Mouse (Mus musculus) cerebellum, adult 18-20 months (tissue): ENCODE measurements at regions not wholly inside any gene's neighbourhood (a gene's known extent, or its start where the extent isn't known, plus 50 kb on each side); places are given as distances from the start of the nearest gene placed in this dataset.

ENCODE experiments used
- DNase-seq, 2 experiments: peaks; one replicate each; pipeline ENCODE4 v3.0.0; 2021

DNA sequence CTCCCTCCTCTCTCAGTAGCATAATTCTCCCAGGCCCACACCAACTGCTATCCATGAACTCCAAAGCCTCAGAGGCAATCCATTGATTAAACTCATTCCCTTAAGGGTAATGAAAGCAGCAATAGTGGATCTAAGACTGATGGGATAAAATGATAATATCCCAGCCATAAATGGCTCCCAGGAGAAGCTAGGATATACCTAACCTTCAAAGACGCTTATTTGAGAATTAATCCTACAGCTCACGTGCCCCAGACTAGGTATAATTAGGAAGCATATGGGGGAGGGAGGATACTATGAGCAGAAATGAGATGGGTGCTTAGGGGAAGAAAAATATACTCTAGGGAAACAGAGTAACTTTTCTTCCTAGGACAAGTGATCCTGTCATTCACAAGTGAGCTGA lies 52.8 kb upstream of the Rnf32 start:
- no peak for DNase-seq

DNA sequence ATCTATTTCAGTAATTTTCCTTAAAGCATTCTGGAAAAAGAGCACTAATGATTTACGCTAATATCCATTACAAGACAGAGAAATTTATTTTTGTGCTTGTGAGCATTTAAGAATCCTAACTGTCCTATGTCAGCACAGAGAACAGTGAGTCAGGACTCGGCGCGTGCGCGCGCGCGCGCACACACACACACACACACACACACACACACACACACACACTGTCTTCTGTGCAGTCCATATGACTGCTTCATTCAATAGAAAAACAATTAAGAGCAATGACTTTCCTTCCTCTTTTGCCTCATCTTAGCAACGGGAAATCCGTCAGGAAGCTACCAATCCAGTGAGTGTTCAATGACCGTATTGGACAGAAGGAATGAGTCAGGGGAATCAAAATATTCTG lies 53.3 kb upstream of the Rnf32 start:
- DNase-seq: no peak

DNA sequence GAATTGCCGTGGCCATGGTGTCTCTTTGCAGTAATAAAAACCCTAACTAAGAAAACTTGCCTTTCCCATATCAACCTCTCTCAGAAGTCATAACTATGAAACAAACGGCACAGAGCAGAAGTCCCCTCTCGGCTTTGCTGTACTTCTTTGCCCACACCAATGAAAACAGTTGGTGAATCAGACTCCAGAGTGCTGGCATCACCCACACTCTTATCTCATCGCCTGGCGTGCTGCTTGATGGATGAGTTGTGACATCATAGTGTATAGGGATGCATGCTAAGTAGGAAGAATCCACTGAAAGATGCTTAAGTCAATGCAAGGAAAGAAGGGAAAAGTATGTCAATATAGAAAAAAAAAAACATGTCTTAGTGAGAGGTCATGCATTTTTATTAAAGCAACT lies 58.3 kb upstream of the Rnf32 start:
- no peak for DNase-seq

DNA sequence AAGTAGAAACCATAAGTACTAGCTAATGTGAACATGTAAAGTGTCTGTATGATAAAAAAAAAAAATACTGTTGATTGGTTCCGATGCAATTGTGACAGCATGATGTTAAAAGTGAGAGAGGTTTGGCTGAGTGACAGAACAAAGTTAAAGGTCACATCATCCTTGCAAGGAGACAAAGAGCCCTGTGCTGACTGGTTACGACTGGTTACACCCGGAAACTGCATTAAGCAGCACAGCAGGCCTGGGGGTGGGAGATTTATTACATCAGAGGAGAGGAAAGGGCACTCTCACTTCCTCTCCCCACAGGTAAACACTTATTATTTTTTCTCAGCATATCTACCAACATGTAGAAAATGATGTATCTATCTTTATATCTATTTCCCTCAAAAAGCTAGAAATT lies 63.5 kb upstream of the Rnf32 start:
- no peak for DNase-seq

DNA sequence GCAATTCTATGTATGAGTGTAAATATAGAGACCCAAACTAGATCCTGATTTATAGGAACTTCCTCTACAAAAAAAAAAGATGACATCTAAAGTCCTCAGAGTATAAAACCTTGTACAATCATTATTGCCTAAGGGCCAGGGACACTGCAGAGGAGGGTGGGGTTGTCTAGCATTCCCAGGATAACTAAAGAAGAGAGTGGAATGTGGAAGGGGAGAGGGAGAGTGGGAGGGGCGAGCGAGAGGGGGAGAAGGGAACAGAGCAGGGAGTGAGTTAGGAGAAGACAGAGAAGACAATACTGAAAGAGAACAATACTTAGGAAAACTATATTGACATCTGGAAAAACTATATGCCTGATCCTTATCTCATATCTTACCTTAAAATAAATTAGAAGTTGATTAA lies 64.0 kb upstream of the Rnf32 start:
- no peak for DNase-seq

DNA sequence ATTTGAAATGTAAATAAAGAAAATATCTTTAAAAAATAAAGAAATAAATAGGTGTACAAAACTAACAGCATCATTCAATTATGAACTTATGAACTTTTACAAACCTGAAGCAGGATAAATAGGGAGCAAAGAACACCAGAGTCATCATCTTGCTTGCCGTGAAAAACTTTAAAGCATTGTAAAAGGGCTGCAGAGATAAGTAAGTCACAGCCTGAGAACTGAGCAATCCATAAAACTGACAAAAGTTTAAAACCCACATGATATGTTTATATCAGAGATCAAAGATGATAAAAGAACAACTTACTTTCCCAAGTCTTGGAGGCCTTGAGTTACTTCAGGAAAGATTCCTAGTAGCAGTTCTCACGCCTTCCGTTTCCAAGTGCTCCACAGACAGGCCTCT lies 66.1 kb upstream of the Rnf32 start:
- DNase-seq: no peak

DNA sequence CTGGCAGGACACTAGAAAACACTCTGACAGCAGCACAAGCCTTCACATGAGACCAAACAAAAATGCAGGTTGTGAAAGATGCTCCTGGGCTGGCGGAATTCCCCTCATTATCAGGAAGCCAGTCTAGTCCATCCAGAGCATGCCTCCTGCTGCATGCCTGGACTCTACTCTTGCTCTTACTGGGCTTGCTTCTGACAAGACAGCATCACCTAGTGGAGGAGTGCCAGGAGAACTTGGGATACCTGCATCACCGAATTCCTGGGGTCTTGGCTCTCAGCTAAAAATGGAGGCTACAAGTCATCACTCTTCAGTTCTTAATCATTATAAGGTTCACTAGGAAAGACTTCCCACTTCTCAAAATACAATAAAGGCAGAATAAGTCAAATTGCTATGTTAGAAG lies 78.8 kb upstream of the Rnf32 start:
- no peak for DNase-seq

DNA sequence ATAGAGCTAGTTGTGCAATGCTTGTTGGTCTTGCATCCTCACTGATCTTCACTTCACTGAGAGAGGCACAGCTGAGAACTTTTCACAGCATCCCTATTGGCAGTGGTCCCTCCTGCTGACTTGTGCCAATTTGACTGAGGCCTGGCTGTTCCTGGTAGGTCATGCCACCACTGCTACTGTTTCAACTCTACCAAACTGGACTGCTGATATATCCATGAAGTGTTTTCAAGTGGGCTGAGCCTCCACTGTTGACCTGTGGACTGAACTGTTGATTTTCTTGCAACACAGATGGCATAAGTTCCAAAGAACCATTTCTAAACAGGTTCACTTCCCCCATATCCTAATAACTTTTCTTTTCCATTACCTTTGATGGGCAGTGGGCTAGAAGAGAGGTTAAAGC lies 83.3 kb upstream of the Rnf32 start:
- no peak for DNase-seq

DNA sequence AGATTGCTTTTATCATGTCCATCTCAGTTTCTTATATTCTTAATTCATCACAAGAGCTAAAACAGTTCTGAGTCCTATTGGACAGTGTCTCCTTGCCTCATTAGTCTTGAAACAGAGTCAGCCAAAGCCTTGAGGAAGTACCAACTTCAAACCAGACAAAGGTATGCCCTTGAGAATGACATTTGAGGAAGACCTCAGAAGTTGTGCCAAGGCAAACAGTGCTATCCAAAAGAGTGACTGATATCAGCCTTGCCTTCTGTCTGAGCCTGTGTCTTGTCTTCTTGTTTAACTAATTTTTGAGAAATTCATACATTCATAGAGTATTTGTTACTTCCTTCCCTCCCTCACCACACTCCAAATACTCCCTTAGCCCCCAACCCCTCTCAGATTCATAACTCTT lies 88.5 kb upstream of the Rnf32 start:
- no peak for DNase-seq

DNA sequence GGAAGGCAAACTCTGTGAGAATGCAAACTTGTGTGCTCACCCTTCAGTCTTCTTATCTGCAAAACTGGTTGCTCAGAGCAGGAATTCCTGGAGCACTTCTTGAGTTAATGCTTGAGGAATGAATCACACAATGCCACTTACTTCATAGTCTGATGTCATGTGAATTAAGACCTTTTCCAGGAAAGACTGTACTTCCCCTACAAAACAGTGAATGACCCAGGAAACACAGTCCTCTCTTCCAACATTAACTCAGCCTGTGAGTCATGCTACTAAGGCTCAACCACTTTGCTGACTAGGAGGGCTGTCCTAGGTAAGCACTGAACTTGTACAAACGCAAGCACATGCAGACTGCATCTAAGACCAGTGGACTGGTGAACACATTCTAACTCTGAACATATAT lies 112.5 kb upstream of the Rnf32 start:
- DNase-seq: no peak

DNA sequence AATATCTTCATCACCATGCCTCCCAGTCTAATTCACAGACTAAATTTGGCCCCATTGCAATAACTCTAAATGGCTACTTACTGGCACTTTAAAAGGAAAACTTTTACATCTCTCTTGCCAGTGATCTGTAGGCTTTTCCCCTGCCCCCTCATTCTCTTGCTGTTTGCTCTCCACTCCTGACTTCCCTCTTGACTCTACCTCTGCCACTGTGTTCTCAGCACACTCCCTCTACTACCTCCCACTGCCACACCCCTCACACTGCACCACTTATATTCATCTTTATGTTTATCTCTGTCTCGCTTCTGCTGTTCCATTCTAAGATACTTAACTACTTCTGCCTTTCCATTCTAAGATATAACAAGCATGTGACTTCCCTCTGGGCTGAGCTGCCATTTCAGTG lies 141.4 kb upstream of the Rnf32 start:
- DNase-seq: no peak

DNA sequence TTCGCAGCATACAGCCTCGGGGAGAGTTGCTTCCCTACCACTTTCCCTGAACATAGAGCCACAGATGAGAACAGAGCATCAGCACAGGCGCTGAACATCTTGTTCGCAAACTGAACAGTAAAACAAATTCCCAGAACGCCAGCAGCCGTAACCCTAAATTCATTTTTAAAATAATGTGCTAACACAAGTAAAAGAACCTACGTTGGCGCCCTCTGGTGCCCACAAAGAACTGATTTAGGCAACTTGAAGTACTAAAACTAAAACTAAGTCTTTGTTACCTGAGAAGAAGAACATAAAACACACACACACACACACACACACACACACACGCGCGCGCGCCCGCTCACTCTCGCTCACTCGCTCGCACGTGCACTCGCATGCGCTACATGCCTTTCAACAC lies 159.2 kb upstream of the Rnf32 start:
- DNase-seq: peak; percentile 24 to 33

DNA sequence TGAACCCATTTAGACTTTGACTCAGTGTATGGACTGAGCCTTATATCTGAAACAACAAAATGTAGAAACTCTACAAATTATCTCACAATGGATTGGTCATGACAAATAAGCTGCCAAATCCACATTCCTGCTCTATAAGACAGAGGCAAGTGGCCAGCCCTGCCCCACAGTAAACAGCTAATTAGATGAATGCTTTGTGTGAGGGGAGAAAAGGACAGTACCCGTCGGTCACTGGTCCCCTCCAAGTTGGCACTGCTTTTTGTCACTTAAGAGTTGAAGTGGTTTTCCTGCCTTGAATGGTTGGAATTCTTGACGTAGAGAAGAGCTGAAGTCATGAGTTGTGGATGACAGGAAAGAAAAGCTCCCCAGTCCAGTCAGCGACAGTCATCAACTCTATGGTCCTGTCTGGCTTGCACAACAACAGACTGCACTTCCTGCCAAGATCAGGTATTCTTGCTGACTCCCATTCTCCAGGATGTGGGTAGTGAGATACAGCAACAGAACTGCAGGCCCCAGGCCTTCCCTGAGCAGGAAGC lies 162.3 kb upstream of the Rnf32 start:
- no peak for DNase-seq

DNA sequence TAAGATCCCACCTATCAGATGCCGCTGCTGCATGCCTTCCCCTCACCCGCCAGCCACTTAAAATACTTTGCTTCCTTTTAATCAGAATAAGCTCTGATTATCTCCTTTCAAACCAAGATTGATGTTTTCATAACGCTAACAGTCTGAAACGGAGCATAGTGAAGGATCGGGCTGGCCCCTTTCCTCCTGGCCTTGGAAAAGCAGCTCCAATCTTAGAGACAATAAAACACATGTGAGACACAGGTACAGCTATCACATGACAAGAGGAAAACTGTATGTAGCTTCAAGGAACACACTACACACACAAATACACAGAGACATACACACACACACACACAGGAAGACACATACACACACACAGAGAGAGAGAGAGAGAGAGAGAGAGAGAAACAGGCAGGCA lies 165.3 kb upstream of the Rnf32 start:
- no peak for DNase-seq

DNA sequence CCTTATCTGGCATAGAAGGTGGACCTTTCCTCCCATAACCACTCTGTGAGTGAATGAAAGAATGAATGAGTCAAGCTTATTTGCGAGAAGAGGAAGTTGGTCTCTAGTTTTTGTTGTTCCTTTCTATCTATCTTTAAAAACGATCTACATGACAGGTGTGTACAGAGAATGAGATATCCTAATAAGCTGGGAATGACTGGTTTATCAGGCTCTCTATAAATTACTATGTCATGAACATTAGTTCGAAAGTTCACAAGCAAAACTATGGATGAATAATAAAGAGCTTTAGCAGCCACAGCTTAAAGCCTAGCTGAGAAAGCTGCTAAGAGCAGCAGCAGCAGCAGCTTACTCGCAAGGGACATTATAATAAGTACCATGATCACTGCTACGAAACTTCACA lies 165.8 kb upstream of the Rnf32 start:
- DNase-seq: no peak

DNA sequence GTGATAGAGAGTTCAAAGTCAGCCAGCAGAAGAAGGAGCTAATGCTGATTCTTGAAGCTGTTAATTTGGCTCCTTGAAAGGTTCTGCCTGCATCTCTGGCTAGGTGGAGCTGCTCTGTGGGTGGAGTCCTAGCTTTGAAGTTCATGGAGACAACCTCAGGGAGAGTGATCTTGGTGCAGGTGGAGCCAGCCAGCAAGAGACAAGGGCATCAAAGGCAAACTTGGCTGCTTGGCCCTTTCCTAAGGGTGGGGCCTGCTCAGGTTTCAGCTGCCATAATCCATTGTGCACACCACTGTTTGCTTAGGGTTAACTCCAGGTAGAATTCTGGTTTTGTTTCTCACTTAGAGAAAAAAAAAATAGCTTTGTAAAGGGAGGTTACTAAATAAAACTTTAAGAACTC lies 170.7 kb upstream of the Rnf32 start:
- no peak for DNase-seq

DNA sequence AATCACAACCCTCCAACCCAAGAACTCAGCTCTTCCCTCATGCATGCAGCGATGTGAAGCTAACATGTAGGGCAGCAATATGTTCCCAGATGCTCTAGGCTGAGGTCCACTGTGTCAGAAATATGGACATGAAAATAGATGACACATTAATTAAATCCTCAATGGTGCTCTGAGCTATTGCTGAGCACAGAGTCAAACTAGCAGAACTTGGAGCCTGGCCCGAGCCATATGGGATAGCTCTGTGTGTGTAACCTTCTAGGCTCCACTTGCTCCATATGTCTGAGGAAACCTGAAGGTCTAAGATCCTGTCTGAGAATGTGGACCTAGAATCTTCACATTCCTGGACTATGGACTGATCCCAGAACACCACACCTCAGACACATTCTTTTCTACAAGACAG lies 203.0 kb upstream of the Rnf32 start:
- peak; percentile 27 to 33 for DNase-seq

DNA sequence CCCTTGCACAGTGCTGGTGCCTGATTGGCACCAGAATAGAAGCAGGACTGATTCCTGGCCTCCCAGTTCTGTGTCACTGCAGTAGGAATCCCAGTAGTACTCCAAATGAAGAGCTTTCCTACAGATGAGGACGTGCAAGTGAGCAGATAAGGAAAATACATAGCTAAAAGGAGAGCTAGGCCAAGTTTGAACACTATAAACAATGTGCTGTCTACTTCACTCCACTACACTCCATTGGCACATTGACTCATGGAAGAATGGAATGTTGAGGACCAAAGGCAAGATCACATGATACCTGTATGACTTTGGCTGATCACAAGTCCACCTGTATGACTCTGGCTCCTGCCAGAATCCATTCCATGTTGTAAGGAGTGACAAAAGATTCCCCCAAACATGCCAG lies 215.9 kb upstream of the Rnf32 start:
- no peak for DNase-seq

DNA sequence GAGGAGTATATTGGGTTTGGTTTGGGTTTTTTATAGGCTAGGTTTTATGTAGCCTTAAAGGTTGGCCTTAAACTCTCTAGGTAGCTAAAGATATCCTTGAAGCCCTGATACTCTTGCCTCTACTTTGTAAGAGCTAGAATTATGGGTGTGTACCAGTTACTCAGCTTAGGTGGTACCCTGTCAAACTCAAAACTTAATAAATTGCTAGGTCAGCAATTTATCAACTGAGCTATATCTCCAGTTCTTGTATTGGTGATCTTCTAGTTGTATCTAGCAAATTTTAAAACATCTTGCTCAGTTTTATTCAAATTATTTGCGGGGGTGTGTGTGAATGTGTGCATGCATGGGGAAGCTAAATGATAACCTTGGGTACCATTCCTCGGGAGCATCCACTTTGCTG lies 225.4 kb upstream of the Rnf32 start:
- no peak for DNase-seq

DNA sequence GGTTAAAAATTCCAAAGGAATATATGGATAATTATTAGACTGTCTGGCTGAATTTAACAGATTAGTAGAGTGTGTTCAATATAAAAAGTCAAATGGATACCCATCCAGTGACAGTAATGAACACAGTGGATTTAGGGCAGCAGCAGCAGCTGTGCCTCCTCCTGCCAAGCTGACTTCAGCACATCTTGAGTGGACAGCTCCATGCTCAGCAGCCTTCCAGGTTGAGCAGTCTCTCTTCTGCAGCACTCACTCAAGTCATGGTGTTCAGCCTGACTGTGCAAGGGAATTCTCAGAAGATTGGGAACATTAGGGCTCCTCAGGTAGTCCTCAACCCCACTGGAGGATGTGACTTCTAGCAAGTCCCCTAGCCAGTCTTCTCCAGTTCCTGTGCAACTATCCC lies 240.8 kb upstream of the Rnf32 start:
- no peak for DNase-seq

DNA sequence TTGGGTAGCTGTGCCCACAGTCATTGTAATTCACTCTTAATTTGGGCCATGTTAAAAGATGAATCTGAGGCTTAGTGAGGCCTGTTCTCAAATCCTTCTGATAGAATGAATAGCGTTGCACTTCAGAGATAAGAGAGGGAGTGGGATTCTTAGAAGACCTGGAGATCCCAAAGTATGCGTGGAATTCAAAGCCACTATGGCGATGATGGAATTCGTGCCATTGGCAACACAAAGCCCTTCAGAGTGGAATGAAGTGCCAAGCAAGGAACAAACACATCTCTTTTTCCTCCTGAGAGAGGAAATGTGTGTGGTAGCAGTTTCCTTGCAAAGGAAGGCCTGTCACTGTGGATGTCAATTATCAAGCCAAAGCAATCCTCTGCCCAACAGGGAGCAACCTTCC lies 248.3 kb upstream of the Rnf32 start:
- DNase-seq: no peak

DNA sequence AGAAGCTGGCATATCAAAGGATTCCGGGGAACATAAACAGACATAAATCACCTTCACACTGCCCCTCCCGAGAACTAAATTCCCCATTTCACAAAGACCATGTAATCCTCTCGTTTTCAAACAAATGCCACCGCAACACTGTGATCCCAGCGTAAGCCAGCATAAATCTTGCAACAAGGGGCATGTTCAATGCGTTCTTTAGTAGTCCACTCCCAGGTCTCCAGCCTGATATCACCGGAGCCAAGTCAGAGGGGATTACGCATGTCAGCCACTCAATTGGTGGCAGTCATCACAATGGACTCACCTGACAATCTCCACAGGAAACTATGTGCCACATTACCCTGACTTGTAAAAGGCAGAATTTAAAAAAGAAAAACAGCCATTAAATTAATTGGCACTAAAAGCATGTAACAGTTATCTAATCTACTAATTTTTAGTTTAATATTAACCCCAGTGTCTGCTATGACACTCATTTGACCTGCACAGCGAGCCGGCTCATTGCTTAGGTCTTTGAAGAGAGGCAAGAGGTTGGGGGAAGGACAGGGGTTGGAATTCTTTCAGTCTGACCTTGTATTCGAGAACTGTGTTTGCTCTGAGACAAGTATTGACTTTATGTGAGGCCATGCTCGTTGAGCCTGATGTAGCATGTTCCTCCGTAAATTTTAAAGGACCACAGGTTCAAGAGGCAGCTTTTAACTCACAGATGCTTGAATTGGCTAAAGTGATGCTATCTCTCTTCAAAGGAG lies 252.0 kb upstream of the Rnf32 start:
- no peak for DNase-seq

DNA sequence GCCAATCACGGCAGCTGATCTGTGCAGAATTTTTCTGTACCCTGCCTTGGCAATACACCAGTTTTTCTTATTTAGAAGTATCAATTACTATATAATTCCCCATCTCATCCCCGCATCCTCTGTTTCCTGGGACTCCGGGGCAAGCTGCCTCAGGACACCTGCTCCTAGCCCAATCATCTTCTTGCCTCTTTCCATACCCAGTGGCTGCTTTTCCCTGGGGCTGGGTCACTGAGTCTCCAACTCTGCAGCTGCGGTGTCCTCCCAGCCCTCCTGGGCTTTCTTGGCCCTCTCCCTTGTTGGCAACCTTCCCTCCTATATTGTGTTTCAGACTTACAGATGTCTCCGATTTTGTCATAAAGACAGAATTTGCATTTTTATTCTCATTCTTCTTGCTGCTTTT lies 254.8 kb upstream of the Rnf32 start:
- no peak for DNase-seq

DNA sequence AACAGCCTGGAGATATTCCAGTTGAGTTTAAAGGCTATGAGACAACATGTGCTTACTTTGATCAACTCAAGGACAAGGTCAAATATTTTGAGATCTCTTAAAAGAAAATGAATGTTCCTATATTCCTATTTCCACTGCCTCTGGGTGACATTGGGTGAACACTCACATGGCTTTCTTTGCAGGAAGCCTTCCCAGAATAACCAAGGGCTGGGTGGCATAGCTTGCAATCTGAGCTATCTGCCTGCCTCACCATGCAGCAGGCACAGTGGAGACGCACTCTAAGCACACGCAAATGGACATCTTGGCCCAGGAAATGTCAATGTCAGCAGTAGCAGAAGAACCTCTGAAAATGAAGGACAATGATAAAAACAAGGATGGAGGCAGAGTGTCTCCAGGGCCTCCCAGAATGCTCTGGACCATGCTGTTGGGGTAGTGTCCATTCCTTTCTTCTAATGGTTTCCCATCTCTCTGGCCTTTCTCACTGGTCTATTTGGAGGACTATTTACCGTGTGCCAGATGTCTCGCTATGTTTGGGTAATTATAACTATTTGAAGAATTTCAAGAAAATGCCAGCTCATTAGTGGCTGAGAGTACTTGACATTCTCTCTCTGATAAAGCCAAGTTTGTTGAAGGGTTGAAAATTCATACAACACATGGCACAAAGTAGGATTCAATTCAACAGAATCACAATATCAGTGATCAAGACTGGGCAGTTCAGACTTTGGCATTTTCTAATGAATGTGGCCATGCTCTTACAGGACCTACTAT lies 276.3 kb upstream of the Rnf32 start:
- no peak for DNase-seq

DNA sequence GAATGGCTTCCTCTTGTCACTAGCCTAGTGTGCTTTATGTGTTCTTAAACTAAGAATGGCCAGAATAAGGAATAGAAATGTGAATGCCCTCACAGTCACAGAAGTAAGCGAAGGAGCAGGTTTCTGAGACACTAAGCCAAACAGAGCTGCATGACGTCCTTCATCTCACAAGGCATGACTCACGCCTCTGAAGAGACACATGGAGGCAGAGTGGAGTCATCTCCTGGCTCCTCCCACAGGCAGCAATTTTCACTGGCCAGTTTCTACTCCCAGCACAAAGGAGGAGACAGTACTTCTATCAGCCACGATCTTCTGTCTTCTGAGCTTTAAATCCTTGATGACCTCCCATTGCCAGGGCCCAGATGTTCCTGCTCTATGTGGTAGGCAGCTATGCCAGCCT lies 291.3 kb upstream of the Rnf32 start:
- no peak for DNase-seq
